Mouse (Mus musculus): ENCODE results near the gene Ppp1r12b.

- TF ChIP-seq CTCF (IDR thresholded peaks at IDR 0.05; ENCODE audit: low read depth): no peak
- TF ChIP-seq EP300 (optimal IDR thresholded peaks at IDR 0.05): no peak
These were observed 95.2 kb downstream of the Ppp1r12b start for GRCm38 (mm10) chr1:134860538-134860937.
